Mouse (Mus musculus) thymus, postnatal 36 days (tissue): ENCODE measurements around the gene Cxcl15.
"Not testable (repeated sequence)": the region's sequence is repeated elsewhere in the genome, so short reads cannot be mapped to it uniquely, and the experiment has no call there.

ENCODE experiments used
- DNase-seq, 2 experiments: peaks; one replicate each; pipeline ENCODE4 v3.0.0; 2022; ENCODE audit warnings: mixed read lengths in 2 of 2

Gene Cxcl15

GRCm38 (mm10) chr5:90790074-90790502, 4.2 kb upstream of the Cxcl15 start:
- no peak for DNase-seq

GRCm38 (mm10) chr5:90795392-90795791, 1.1 kb downstream of the Cxcl15 start:
- DNase-seq: not testable (repeated sequence)

DNA sequence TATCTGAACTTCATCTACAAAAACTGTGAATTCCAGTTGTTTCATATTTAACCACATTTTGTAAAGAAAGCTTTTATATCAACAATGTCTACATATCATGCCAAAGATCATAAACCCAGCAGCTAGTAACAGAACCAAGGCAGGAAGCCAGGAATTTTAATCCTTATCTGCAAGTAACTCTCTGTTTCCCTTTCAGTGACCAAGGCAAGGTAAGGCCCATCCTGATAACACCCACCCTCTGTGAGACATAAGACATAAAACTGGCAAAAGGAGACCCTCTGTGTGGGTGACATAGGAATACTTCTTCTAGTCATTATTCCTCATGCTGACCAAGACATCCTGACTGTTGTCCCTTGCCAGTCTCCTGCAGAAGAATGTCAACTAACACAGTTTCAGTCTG, 10.2 kb downstream of the Cxcl15 start:
- no peak for DNase-seq

- DNase-seq: no peak
Observed at GRCm38 (mm10) chr5:90806050-90806449, 11.7 kb downstream of the Cxcl15 start.

DNA sequence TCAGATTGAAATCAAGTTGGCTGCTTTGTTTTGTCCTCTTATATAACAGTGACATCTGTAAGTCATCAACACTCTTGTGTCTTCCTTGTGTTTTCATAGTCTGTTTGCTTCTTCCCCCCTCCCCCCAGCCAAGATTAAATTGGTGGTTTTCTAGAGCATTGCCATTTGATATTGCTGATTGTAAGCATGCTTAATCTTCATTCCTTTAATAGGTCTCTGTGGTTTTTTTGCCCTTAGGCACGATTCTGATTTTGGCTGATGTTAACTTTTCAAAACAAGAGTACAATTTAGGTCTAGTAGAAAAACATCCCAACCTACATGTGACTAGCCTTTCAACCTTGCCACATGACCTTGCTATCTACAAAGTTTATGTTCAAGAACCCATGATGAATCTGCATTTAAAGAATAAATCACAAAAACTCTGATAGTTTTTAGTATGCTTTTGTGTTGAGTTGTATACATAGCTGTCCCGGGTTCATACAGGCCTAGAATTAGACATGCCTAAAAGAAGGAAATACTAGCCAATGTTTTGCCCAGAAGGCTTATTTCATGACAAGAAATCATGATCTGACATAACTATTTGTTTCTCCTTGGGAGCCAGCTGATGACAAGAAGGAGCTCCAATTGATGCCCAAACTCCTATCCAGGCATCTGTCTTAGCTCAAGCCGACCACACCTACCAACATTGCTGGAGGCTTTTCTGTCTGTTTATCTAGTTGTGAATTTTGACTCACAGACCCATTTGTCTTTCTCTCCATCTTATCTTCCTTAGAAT, 13.0 kb downstream of the Cxcl15 start:
- no peak for DNase-seq

DNA sequence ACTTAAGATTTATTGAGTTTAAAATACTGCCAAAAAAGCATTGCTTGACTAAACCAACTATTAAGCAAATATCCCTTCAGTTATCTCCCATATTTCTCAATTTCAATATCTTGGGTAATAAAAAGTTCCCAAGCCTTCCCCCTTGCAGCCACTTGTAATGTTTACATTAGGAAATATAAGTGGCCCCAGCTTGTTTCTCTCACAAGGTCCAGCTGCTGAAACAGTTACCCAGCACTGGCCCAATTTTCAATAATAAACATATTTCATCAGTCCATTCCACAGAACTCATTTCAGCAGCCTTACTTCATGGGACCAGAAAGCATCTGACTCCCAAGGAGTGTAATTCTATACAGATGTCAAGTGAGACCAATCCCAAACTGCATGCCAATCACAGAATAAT, 25.4 kb downstream of the Cxcl15 start:
- no peak for DNase-seq

DNA sequence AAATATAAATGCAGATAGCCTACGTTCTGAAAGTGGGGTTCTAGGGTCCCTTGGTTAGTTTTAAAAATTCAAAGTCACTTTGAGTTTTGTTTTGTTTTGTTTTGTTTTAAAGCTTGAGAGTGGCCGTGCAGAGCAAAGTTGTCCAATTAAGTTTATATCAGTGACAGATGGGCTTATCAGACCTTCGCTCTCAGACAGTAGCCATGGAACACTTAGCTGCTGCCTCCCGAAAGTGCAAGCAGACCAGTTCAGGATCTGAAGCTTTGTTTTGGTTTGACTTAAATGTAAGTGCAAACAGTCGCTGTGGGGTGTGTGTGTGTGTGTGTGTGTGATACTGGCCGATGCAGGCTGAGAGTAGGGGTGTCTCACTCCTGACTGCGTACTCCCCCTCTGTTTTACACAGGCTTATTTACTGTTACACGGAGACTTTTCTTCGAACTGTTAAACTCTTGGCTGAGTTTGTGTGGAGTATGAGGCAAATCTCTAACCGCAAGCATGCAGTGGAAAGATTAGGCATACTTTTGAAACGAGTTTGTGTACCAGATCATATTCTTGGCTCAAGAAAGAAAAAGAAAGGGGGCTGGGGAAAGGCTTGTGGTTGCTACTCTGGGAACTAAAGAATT, 37.9 kb downstream of the Cxcl15 start:
- DNase-seq: no peak

DNA sequence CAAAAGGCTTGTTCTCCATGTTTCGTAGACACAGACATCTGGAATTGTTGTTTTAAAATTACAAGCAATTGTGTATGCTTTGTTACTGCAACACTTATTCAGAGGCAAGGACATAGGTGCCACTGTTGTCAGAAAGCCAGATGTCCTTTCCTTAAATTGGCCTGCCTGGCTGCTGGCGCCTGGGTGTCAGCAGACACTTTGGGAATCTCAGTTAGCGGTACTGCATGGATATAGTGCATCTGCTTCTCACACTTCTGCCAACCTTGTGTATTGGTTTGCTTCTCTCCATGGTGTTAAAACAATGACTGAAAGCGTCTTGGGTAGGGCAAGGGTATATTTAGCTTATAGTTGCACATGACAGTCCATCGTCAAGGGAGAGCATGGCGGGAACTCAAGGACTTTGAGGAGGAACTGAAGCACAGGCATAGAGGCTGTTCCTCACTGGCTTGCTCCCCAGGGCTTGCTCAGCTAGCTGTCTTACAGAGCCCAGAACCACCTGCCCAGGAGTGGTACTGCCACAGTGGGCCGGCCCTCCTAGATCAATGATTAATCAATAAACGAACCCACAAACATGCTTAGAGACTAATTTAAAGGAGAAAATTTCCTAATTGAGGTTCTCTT, 38.5 kb downstream of the Cxcl15 start:
- no peak for DNase-seq

DNA sequence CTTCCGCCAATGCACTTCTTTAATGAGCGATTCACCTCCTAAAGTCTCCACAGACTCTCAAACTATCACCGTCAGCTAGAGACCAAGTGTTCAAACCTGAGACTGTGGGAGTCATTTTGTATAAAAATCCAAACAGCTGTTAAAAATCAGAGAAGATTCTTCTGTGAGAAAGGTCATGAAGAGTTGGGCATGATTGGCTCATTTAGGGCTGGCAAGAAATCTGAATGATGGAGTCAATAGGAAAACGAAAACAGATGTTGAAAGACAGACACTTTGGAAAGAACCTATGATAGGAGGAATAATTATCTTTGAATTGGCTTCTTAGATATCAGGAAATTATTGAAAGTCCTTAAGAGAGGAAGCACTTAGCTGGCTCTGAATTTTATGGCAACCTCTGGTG, 40.1 kb downstream of the Cxcl15 start:
- no peak for DNase-seq

GRCm38 (mm10) chr5:90838582-90838981, 44.2 kb downstream of the Cxcl15 start:
- DNase-seq: no peak

GRCm38 (mm10) chr5:90840902-90841869, 46.9 kb downstream of the Cxcl15 start:
- DNase-seq: no peak

GRCm38 (mm10) chr5:90843891-90844290, 49.6 kb downstream of the Cxcl15 start:
- DNase-seq: no peak

- not testable (repeated sequence) for DNase-seq
Observed at GRCm38 (mm10) chr5:90850096-90850495, 55.8 kb downstream of the Cxcl15 start.

GRCm38 (mm10) chr5:90851391-90851790, 57.1 kb downstream of the Cxcl15 start:
- not testable (repeated sequence) for DNase-seq
